Mouse (Mus musculus): ENCODE measurements around the gene Tas2r130. TPM values are rescaled to one million over a fixed set of nuclear protein-coding genes. Genes with fewer than 3 reads are reported as not detected.
"Not testable (repeated sequence)": the region's sequence is repeated elsewhere in the genome, so short reads cannot be mapped to it uniquely, and the experiment has no call there.

Gene Tas2r130
- total RNA-seq (2021): not detected

DNA sequence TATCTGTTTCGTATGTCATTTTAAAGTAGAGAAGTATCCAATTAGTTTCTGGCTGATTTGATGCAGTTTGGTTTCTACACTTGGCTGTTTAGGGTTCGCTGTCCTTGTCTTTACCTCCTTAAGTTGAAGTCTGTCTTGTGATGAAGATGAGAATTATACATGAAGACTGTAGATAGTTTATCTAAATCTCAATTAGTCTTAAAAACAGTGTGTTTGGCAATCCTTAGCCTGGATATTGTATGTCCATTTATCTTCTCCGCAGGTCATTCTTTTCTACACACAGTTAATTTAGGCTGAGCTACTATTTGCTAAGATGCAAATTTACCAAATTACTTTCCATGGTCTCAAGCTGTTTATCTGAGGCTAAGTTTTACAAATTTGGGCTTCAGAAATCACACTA lies at the start of gene Tas2r130:
Tas2r130 (minus strand) TSS at position 101 of the 400 bp plus-strand sequence.
- DNase-seq: no peak
- intact Hi-C loops (cut with DNase I): no loop called here

DNA sequence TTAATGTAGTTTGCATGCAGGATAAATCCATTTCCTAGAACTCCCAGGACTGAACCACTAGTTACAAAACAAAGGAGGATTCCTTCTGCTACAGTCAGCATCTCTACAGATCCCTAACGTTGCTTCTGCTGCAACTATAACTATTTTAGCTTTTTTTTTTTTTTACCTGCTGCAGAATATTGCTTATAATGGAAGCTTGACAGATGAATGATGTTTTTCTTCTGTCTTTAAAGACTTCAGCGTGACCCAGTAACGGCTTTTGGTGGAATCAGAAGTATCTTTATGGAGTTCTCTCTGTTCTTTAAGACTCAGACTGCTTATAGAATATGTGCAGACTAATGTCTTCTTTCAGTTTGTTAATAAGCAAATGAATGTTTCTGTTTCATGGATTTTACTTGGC lies 48.1 kb upstream of the Tas2r130 start, which contains the start of gene Tas2r106:
Tas2r106 (minus strand) TSS at position 101 of the 400 bp plus-strand sequence.
- intact Hi-C loops (cut with DNase I): no loop called here

DNA sequence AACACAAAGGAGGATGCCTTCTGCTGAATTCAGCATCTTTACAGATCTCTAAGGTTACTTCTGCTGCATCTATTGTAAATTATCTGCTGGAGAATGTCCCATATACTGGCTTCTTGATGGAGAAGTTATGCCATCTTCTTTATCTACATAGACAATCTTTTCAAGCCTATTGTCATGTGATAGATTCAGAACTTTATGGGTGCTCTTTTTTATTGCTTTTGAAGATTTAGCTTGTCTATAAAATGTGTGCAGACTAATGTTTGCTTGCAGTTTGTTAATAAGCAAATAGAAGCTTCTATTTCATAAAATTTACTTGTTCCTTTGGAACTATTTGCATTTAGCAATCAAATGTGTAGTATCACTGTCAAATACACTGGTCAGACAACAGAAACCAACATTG lies 29.3 kb upstream of the Tas2r130 start, which contains the start of gene Tas2r107:
Tas2r107 (minus strand) TSS at position 101 of the 400 bp plus-strand sequence.
- intact Hi-C loops (cut with DNase I): no loop called here

More for the DNA sequence above, 48.1 kb upstream of the Tas2r130 start, which contains the start of gene Tas2r106:
- no peak for DNase-seq

DNA sequence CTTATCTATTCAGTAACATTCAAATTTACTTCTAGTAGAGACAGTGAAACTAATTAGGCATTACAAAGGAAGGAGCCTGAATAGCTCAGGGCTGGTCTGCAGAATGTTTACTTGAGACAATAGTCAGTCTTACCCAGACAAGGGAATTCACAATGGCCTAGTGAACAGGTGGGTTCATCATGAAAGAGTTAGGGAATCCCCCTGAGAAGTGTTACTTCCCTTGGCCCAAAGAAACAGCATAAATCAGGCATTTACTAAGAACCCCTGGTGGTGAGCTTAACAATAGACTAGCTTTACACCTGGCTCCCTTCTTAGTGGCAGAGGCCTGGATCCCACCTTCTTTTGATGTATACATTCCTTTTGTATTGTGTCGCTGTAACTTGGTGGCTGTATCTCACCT lies 20.8 kb downstream of the Tas2r130 start:
- intact Hi-C loops (cut with DNase I); DNase-seq: not testable (repeated sequence)

More for the DNA sequence above, 29.3 kb upstream of the Tas2r130 start, which contains the start of gene Tas2r107:
- DNase-seq: no peak

DNA sequence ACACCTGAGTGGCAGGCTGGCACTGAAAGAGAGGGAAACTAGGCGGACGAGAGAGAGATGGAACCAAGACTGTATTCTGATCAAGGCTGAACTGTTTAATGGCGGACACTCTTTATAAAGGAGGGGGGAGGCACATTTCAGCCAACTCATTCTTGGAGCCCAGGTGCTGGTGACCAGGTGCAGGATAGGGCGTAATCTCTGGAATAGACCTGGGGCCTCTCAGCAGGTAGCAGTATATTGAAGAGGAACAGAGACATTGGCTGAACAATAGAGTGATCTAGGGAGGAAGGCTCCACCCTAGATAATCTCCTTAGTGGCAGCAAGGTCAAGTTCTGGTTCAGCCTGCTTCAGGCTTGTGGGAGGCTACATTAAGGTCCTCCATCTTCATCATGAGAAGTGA lies 25.9 kb downstream of the Tas2r130 start:
- intact Hi-C loops (cut with DNase I): no loop called here
- DNase-seq: no peak

Other genes starting within 250 kb of the Tas2r130 start
- gene Ybx3, start 242.4 kb downstream of the Tas2r130 start, total RNA-seq (2021): 100 to 1,000 TPM; 235 to 248 TPM
- gene 5430401F13Rik, start 144.5 kb downstream of the Tas2r130 start, total RNA-seq (2021): not detected
- gene Gm6619, start 144.5 kb downstream of the Tas2r130 start, total RNA-seq (2021): not detected
- gene Tas2r107, start 29.2 kb upstream of the Tas2r130 start, total RNA-seq (2021): not detected
- not detected for gene Tas2r106, start 48.0 kb upstream of the Tas2r130 start, total RNA-seq (2021)
- not detected for gene Tas2r104, start 54.8 kb upstream of the Tas2r130 start, total RNA-seq (2021)
- not detected for gene Tas2r105, start 56.6 kb upstream of the Tas2r130 start, total RNA-seq (2021)
- not detected for gene Tas2r114, start 59.2 kb upstream of the Tas2r130 start, total RNA-seq (2021)